Mouse (Mus musculus): ENCODE measurements at regions not wholly inside any gene's neighbourhood (a gene's known extent, or its start where the extent isn't known, plus 50 kb on each side); places are given as distances from the start of the nearest gene placed in this dataset.

GRCm38 (mm10) chr8:44744991-44745658, 190.1 kb upstream of the Fat1 start:
- H3K4me1 ChIP-seq (ENCODE audit: control insufficient read depth, insufficient read depth, low read length) = no peaks in the 10 kb centered on the region
- 74% methylated on average over 12 of the region's 12 CpGs for WGBS
- no peak overlapping the region for H3K9ac ChIP-seq (ENCODE audit: low read length)
- ATAC-seq (ENCODE audit: insufficient read depth, low FRiP score) = no peak
- no peak overlapping the region for H3K4me2 ChIP-seq (ENCODE audit: low read depth, low read length)
- H3K36me3 ChIP-seq (ENCODE audit: control insufficient read depth, insufficient read depth, low read length) = no peaks in the 10 kb centered on the region
- H3K27ac ChIP-seq (ENCODE audit: low read length) = no peak overlapping the region
- no peaks in the 10 kb centered on the region for H3K9me3 ChIP-seq (replicated peaks; ENCODE audit: control insufficient read depth, low read length)
- no peaks in the 10 kb centered on the region for H3K27me3 ChIP-seq (ENCODE audit: control insufficient read depth, insufficient read depth, low read length)
- H3K4me3 ChIP-seq (replicated peaks; ENCODE audit: low read length) = no peak overlapping the region

GRCm38 (mm10) chr8:44758727-44759126, 176.5 kb upstream of the Fat1 start:
- H3K9me3 ChIP-seq (replicated peaks; ENCODE audit: control insufficient read depth, low read length) = no peaks in the 10 kb centered on the region
- ATAC-seq (ENCODE audit: insufficient read depth, low FRiP score) = no peak
- H3K4me2 ChIP-seq (ENCODE audit: low read depth, low read length) = no peak overlapping the region
- no peak overlapping the region for H3K27ac ChIP-seq (ENCODE audit: low read length)
- no peaks in the 10 kb centered on the region for H3K36me3 ChIP-seq (ENCODE audit: control insufficient read depth, insufficient read depth, low read length)
- H3K9ac ChIP-seq (ENCODE audit: low read length) = no peak overlapping the region
- no peaks in the 10 kb centered on the region for H3K27me3 ChIP-seq (ENCODE audit: control insufficient read depth, insufficient read depth, low read length)
- WGBS = 51% methylated on average over 6 of the region's 6 CpGs
- no peaks in the 10 kb centered on the region for H3K4me1 ChIP-seq (ENCODE audit: control insufficient read depth, insufficient read depth, low read length)
- no peak overlapping the region for H3K4me3 ChIP-seq (replicated peaks; ENCODE audit: low read length)

DNA sequence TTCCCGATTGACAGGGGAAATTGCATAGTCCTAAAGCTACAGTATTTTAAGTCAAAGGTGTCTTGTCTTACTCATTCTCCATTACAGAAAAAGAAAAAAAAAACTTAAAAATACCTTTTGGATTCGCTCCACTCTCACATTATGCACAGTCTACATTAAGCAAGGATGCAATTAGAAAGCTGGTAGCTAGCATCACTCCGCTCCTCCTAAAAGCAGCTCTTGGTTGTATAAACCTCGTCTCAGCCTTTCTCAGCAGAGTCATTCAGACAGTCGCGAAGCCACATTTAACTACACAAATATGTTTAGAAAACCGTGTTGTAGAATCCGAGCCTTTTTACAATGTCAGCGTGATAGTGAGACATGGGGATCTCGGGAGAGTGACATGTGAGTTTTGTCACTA, 172.5 kb upstream of the Fat1 start:
- Histone ChIP-seq H3K4me2 (ENCODE audit: low read depth, low read length) (no peak overlapping the region), H3K27me3 (ENCODE audit: control insufficient read depth, insufficient read depth, low read length) (no peaks in the 10 kb centered on the region), H3K4me3 (replicated peaks; ENCODE audit: low read length) (no peak overlapping the region), H3K36me3 (ENCODE audit: control insufficient read depth, insufficient read depth, low read length) (no peaks in the 10 kb centered on the region), H3K9me3 (replicated peaks; ENCODE audit: control insufficient read depth, low read length) (no peaks in the 10 kb centered on the region), H3K4me1 (ENCODE audit: control insufficient read depth, insufficient read depth, low read length) (peaks cover 3% of the 10 kb centered on the region; the same call in 1 of the 2 replicates), H3K27ac (ENCODE audit: low read length) (no peak overlapping the region), H3K9ac (ENCODE audit: low read length) (no peak overlapping the region)
- no peak for ATAC-seq (ENCODE audit: insufficient read depth, low FRiP score)
- WGBS = 79% methylated on average over 10 of the region's 10 CpGs

- Histone ChIP-seq H3K9me3 (replicated peaks; ENCODE audit: control insufficient read depth, low read length) (no peaks in the 10 kb centered on the region), H3K36me3 (ENCODE audit: control insufficient read depth, insufficient read depth, low read length) (no peaks in the 10 kb centered on the region), H3K9ac (ENCODE audit: low read length) (no peak overlapping the region), H3K27me3 (ENCODE audit: control insufficient read depth, insufficient read depth, low read length) (no peaks in the 10 kb centered on the region), H3K4me1 (ENCODE audit: control insufficient read depth, insufficient read depth, low read length) (peaks cover 3% of the 10 kb centered on the region; the same call in 1 of the 2 replicates), H3K27ac (ENCODE audit: low read length) (no peak overlapping the region), H3K4me3 (replicated peaks; ENCODE audit: low read length) (no peak overlapping the region), H3K4me2 (ENCODE audit: low read depth, low read length) (no peak overlapping the region)
- WGBS = 59% methylated on average over 4 of the region's 4 CpGs
- ATAC-seq (ENCODE audit: insufficient read depth, low FRiP score) = no peak
These were observed 170.1 kb upstream of the Fat1 start for GRCm38 (mm10) chr8:44765194-44765593.

DNA sequence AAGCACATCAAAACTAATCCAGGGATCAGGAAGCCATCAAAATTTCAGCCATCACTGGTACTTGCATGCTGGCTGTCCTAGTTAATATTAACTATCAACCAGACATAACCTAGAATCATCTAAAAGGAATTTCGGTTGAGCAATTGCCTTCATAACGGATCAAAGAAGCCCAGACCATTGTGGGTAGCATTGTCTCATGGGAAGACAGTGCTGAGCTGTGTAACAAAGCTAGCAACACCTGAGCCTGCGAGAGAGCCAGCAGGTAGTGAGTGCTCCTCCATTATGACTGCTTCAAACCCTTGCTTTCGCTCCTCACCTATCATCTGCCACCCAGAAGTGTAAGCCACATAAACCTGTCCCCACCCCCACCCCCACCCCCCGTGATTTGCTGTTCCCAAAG, 169.6 kb upstream of the Fat1 start:
- Histone ChIP-seq H3K27me3 (ENCODE audit: control insufficient read depth, insufficient read depth, low read length) (no peaks in the 10 kb centered on the region), H3K9me3 (replicated peaks; ENCODE audit: control insufficient read depth, low read length) (no peaks in the 10 kb centered on the region), H3K36me3 (ENCODE audit: control insufficient read depth, insufficient read depth, low read length) (no peaks in the 10 kb centered on the region), H3K4me3 (replicated peaks; ENCODE audit: low read length) (no peak overlapping the region), H3K4me2 (ENCODE audit: low read depth, low read length) (no peak overlapping the region), H3K9ac (ENCODE audit: low read length) (no peak overlapping the region), H3K27ac (ENCODE audit: low read length) (no peak overlapping the region), H3K4me1 (ENCODE audit: control insufficient read depth, insufficient read depth, low read length) (peaks cover 3% of the 10 kb centered on the region; the same call in 1 of the 2 replicates)
- no peak for ATAC-seq (ENCODE audit: insufficient read depth, low FRiP score)
- WGBS = 63% methylated on average over 5 of the region's 5 CpGs

GRCm38 (mm10) chr8:44766111-44766873, 169.0 kb upstream of the Fat1 start:
- Histone ChIP-seq H3K9me3 (replicated peaks; ENCODE audit: control insufficient read depth, low read length) (no peaks in the 10 kb centered on the region), H3K27me3 (ENCODE audit: control insufficient read depth, insufficient read depth, low read length) (no peaks in the 10 kb centered on the region), H3K9ac (ENCODE audit: low read length) (no peak overlapping the region), H3K4me1 (ENCODE audit: control insufficient read depth, insufficient read depth, low read length) (peaks cover 3% of the 10 kb centered on the region; the same call in 1 of the 2 replicates), H3K4me3 (replicated peaks; ENCODE audit: low read length) (no peak overlapping the region), H3K4me2 (ENCODE audit: low read depth, low read length) (no peak overlapping the region), H3K27ac (ENCODE audit: low read length) (no peak overlapping the region), H3K36me3 (ENCODE audit: control insufficient read depth, insufficient read depth, low read length) (no peaks in the 10 kb centered on the region)
- no peak for ATAC-seq (ENCODE audit: insufficient read depth, low FRiP score)
- 59% methylated on average over 12 of the region's 12 CpGs for WGBS

DNA sequence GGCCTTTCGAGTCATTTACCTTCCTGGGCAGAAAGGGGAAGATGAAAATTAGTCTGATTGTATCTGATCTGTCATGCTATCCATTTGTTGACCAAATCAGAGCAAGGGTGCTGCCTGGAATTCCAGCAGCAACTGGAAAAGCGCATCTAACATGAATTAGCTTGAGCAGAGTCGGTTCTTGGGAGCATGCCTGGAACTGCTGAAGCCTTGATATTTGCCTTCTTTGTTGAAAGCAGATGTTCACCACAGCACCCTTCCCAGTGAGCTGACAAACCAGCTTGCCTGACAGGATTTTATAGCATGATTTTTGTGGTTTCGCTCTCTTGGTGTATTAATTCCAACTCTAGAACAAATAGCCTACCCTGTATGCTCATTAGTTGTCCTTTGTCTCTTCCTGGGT, 168.0 kb upstream of the Fat1 start:
- Histone ChIP-seq H3K4me3 (replicated peaks; ENCODE audit: low read length) (no peak overlapping the region), H3K9me3 (replicated peaks; ENCODE audit: control insufficient read depth, low read length) (no peaks in the 10 kb centered on the region), H3K36me3 (ENCODE audit: control insufficient read depth, insufficient read depth, low read length) (no peaks in the 10 kb centered on the region), H3K27ac (ENCODE audit: low read length) (no peak overlapping the region), H3K4me1 (ENCODE audit: control insufficient read depth, insufficient read depth, low read length) (peaks cover 3% of the 10 kb centered on the region; the same call in 1 of the 2 replicates), H3K27me3 (ENCODE audit: control insufficient read depth, insufficient read depth, low read length) (no peaks in the 10 kb centered on the region), H3K9ac (ENCODE audit: low read length) (no peak overlapping the region), H3K4me2 (ENCODE audit: low read depth, low read length) (no peak overlapping the region)
- no peak for ATAC-seq (ENCODE audit: insufficient read depth, low FRiP score)
- WGBS = 49% methylated on average over 4 of the region's 4 CpGs

- Histone ChIP-seq H3K4me1 (ENCODE audit: control insufficient read depth, insufficient read depth, low read length) (no peaks in the 10 kb centered on the region), H3K9me3 (replicated peaks; ENCODE audit: control insufficient read depth, low read length) (no peaks in the 10 kb centered on the region), H3K27ac (ENCODE audit: low read length) (no peak overlapping the region), H3K36me3 (ENCODE audit: control insufficient read depth, insufficient read depth, low read length) (no peaks in the 10 kb centered on the region), H3K4me2 (ENCODE audit: low read depth, low read length) (no peak overlapping the region), H3K4me3 (replicated peaks; ENCODE audit: low read length) (no peak overlapping the region), H3K27me3 (ENCODE audit: control insufficient read depth, insufficient read depth, low read length) (no peaks in the 10 kb centered on the region), H3K9ac (ENCODE audit: low read length) (no peak overlapping the region)
- WGBS = 70% methylated on average over 1 of the region's 1 CpGs
- ATAC-seq (ENCODE audit: insufficient read depth, low FRiP score) = no peak
These were observed 156.0 kb upstream of the Fat1 start for GRCm38 (mm10) chr8:44779212-44779611.

GRCm38 (mm10) chr8:44782421-44782820, 152.8 kb upstream of the Fat1 start:
- Histone ChIP-seq H3K9me3 (replicated peaks; ENCODE audit: control insufficient read depth, low read length) (no peaks in the 10 kb centered on the region), H3K27ac (ENCODE audit: low read length) (no peak overlapping the region), H3K36me3 (ENCODE audit: control insufficient read depth, insufficient read depth, low read length) (no peaks in the 10 kb centered on the region), H3K27me3 (ENCODE audit: control insufficient read depth, insufficient read depth, low read length) (no peaks in the 10 kb centered on the region), H3K4me2 (ENCODE audit: low read depth, low read length) (no peak overlapping the region), H3K4me3 (replicated peaks; ENCODE audit: low read length) (no peak overlapping the region), H3K4me1 (ENCODE audit: control insufficient read depth, insufficient read depth, low read length) (no peaks in the 10 kb centered on the region), H3K9ac (ENCODE audit: low read length) (no peak overlapping the region)
- no peak for ATAC-seq (ENCODE audit: insufficient read depth, low FRiP score)
- WGBS = 84% methylated on average over 9 of the region's 9 CpGs

Measured in stomach, embryonic 16.5 days (tissue).